Mouse (Mus musculus): ENCODE results near the gene Metap1d.

Metap1d gene

DNA sequence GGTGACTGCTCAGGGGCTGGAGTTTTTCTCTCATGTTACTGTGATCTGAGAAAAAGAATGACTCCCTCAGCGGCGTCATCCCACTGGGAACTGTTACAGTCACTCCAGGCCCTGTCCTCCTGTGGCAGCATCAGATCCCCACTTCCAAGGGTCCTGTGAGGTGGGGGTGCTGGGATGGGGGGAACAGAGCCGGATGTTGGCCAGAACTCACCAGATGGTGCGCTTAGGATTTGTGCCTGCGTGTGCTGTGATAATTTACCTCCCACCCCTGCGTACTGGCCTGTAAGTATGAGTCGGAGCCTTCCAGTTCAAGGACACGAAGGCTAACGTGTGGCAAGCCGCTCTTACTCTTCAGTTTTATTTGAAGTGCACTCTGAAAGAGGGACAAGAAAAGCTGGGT is 22.2 kb downstream of the Metap1d start:
- no peak for DNase-seq (ENCODE audit: low read depth, low spot score)

DNA sequence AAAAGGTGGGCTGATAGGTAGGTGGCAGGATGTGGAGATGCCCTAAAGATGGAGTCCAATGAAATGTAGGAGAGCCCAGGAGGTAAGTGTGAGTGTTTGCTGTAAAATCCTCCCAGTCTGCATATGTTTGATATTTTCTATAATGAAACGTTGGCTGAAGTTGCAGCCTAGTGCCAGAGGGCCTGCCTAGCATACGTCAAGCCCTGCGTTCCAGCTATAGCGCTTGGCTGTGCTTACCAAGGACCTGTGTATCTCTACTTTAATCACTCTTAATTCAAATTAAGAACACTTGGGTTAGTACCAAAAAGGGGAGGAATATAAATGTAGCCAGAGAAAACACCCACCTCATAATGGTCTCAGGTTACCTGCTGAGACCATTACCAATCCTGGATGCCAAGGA is 22.7 kb downstream of the Metap1d start:
- DNase-seq (ENCODE audit: low read depth, low spot score) = no peak

DNA sequence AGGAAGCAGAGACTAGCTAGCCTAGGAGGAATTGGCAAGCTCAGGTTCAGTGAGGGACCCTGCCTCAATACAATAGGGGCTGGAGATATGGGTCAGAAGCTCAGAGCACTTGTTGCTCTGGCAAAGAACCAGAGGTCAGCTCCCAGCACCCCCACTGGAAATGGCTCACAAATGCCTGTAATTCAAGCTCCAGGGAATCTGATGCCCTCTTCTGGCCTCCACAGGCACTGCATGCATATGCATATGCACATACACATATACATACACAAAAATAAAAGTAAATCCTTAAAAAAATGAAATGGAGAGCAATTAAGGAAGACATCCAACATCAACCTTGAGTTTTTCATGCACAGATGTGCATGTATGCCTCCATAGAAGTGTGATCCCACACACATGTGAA is 24.7 kb downstream of the Metap1d start:
- DNase-seq (ENCODE audit: low read depth, low spot score) = no peak

DNA sequence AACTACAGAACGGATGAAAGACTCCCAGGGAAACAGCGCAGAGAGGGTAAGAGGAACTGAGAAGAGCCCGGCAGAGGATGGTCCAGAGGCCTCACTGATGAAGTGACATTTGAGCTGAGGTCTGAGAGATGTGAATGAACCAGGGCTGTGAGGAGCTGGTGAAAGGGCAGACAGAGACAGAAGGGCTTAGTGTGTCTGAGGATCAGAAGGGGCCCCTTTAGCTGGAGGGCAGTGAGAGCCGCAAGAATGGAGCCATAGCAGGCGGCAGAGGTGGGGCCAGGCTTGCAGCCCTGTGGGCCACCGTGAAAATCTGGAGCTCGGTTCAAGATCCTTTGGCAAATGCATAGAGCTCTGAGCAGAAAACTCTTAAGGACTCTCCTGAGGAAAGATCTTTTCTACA is 26.8 kb downstream of the Metap1d start:
- DNase-seq (ENCODE audit: low read depth, low spot score) = no peak

DNA sequence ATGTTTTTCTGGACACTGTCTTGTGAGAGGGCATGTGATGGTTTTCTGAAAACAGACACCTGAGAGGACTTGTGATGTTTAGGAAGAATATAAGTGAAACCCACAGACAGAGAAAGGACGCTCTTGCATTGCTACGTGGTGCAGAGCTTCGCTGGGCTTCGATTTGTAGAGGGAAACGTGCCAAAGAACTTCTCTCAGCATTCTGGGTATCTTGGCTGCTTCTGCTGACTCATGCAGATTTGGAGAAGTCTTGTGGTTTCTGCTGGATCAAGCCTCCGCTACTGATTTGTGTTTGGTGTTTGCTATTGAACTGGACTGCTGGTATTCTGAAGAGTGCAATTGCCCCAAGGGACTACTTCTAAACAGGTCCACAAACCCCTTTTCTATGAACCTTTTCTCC is 28.7 kb downstream of the Metap1d start:
- DNase-seq (ENCODE audit: low read depth, low spot score) = no peak

DNA sequence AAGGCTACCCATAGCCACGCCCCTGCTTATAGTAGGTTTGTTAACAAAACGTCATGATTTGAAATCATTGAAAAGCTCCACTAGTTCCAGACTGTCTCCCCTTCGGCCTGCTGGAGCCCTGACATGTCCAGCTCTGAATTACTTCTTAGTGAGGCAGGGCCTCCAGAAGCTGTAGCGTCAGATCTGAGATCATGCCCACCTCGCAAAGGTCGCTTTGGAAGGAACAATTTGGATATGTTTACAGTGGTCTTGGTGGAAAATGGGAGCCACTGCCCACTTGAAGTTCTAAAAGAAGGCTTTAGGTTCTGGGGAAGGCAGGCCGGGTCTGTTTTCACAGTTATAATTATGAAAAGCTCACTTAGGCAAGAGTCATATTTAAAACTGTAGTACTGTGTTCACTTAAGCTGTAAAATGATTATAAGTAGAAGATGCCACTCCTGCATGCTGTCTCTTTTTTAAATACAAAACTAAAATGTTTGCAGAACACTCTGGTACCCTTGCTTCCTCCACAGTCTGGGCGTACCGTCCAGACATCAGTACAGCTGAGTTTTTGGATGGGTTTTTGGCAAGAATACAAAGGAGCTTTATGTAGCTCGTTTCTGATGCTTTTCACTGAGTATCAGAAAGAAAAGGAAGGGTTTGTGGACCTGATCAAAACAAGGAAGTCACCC is 30.1 kb downstream of the Metap1d start:
- no peak for DNase-seq (ENCODE audit: low read depth, low spot score)

DNA sequence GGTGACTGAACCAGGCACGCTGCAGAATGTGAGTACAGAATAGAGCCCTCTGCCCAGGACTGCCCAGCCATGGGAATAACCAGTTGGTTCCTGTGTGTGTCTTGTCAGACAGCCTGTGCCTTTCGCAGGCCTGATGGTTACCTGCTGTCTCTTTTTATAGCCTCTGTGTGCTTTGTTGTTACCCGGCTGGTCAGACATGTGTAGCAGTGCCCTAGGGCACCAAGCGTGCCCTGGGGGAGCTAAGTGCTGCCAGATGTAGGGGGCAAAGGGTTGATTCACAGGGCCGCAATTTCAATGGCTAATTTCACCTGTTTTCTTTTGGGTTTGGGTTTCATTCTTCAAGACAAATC is 30.6 kb downstream of the Metap1d start:
- DNase-seq (ENCODE audit: low read depth, low spot score) = no peak

DNA sequence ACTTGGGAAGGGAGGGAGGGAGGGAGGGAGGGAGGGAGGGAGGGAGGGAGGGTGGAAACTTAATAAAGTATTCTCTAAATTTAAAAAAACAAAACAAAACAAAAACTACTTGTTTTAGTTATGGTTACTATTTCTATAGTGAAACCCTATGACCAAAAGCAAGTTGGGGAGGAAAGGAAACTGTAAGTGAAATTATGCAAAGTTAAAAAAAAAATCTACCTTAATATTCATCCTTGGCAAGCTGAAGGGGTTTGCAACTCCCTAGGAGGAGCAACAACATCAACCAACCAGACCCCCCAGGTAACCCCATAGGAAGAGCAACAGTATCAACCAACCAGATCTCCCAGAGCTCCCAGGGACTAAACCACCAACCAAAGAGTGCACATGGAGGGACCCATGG is 38.2 kb downstream of the Metap1d start:
- no peak for DNase-seq (ENCODE audit: low read depth, low spot score)

DNA sequence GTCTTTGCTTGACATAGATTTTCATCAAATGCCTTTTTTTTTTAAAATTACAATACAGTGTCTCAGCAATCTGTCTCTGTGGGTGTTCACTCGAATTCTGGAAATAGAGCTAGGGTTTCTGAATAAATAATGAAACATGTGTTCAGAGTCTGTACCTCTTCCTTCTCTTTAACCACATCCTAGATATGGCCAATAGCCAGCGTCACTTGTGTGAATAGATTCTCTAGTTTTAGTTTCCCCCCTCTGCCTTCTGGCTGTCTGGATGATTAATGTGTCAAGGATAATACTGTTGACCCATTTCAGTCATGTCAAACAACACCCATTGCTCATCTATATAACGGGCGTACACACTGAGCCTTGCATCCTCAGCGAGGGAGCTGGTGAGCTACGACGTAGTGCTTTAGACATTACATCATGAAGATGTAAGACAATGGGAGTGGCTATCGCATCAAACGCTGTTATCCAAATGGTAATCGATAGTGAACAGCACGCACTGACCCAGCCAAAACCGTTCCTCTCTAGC is 40.1 kb downstream of the Metap1d start:
- no peak for DNase-seq (ENCODE audit: low read depth, low spot score)

DNA sequence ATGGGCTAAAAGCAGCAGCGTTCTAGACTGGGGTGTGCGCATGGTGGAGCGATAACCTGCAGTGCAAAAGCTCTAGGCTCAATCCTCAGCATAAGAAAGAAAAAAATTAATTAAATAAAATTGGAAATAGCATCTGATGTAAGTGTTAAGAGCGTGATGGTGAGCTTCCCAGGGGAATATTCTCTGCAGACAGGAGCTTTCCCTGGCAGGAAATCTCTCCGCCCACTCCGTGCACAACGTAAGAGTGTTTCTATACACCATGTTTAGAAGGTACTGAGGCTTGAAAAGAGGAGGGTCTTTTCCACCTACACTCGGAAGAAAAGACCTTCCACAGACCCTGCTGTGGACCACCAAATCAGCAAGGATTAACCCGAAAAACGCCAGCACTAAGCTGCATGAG is 41.4 kb downstream of the Metap1d start:
- DNase-seq (ENCODE audit: low read depth, low spot score) = no peak

DNA sequence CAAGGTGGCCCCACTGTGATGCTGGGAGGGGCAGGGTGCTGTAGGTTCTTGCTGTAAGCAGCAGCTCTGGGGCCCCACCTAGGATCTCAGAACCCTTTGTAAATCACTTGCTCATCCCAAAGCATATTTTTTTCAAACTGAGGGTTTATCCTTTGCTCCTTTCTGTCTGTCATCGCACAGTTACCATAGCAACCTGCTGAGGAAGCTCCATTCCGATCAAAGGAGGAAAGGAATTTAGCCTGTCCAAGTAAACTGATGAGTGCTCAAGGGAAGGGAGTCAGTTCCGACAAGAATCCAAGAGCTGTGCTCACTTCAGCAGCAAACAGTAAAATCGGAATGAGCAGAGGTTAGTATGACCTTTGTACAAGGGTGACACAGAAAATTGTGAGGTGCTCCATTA is 41.9 kb downstream of the Metap1d start:
- no peak for DNase-seq (ENCODE audit: low read depth, low spot score)

DNA sequence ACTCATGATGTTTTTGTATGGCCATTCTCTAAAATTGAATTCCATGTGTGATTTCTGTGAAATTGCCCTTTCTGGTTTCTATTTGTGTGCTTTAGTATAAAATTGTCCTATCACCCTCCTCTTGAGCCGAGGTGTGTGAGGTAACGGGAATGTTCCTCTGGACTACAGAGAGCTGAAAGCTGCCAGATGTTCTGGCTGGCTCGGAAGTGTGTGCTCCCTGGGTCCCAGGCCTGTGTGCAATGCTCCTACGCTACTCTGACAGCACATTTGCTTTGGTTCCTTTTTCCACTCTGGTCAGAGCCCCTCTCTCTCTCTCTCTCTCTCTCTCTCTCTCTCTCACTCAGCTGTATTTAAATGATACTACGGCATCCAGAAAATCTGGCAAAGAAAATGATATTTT is 44.1 kb downstream of the Metap1d start:
- DNase-seq (ENCODE audit: low read depth, low spot score) = no peak

DNA sequence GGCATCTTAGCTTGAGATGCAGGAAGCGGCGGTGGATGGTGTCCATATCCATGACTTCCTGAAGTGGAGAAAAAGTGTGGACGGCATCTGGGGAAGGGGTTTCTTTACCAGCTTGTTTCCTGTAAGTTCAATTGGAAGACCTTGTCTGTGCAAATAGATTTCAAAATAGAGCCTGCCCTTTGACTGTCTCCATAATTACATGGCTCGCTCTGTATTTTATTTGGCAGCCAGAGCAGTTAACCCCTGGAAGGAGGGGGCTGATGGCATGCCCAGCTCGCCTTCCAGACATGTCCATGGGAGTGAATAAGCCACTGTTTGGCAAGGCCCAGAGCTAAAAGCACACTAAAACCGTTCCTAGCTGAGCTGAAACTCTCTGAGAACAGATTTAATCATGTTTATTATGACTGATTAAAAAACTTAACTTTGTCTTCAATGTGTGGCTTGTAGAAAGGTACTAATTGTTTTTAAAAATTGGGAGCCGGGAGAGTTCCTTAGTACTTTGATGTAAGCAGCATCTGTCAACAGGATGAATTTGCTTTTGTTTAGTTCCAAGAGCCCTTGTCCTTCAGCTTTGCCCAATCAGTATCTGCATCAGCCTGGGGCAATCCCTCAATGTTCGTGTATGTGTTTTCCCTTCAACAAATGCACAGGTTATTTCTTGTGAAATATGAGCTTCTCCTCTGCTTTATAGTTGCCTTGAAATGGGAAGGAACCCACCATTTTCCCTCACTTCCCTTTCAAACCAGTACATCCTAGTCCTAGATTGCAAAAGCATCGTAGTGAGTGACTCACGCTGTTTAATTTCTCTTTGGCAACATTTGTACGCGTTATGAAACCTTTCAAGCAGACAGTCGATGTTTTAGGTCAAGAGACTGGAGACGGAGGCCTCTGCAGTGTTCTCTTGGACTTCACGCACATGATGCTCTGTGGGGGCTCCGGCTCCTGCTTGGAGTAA is 46.5 kb downstream of the Metap1d start:
- DNase-seq (ENCODE audit: low read depth, low spot score) = no peak

DNA sequence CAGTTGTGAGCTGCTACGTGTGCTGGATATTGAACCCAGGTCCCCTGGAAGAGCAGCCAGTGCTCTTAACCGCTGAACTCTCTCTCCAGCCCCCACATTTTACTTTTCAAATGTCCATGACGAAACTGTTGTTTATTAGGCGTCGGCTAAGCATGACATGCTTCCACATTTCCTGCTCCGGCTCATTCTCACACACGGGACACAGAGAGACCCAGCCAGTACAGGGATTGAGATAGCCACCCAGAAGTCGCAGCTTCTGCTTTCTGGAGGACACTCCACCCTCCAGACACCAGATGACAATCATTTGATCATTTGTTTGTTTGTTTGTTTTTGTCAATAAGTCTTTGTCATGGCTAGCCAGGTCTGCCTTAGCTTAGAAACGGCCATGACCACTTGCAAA is 51.8 kb downstream of the Metap1d start:
- DNase-seq (ENCODE audit: low read depth, low spot score) = no peak

DNA sequence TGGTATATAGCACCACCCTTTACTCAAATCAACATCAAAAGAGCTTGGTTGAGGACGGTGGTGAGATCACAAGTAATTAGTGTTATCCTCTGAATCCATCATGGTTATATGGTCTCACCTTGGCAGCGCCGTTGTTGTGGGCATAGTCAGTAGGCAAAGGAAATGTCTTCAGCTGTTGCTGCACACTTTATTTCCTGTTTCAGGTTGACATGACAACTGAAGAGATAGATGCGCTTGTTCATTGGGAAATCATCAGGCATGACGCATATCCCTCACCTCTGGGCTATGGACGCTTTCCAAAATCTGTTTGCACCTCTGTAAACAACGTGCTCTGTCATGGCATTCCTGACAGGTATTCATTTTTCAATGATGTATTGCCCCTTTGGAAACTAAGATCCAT is 58.1 kb downstream of the Metap1d start:
- DNase-seq (ENCODE audit: low read depth, low spot score) = no peak

DNA sequence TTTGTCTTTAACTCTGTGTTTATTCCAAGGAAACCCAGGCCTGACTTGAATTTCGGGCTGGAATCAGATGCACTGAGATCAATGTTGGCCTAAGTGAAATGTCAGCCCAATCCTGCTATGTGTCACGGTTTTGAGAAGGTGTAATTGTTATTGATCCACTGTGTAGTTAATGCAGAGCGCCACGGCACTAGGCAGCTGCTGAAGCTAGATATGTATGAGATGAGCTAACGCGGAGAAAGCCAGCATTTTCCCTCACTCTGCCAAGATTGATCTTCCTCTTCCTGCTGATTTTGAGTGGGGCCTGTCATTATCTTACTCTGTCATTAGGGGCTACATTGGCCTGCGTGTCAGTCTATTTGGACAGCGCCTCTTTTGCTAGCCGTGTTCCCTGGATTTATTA is 59.2 kb downstream of the Metap1d start:
- no peak for DNase-seq (ENCODE audit: low read depth, low spot score)

DNA sequence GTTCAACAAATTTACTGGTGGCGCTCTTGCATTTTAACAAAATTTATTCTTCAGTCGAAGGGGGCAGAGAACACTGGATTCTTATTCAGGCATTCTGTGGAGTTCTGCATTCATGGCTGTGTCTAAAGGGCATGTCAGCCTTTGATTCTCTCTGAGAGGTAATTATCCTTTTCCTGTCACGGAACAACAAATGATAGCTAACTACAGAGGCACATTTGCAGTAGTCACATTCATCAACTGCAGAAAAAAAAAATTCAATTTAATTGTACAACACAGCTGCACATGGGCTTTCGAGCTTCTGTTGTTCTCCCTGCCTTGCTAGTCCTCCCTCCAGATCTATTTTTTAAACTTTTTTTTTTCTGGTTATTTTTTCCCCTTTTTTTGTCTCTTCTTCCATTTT is 63.9 kb downstream of the Metap1d start:
- no peak for DNase-seq (ENCODE audit: low read depth, low spot score)

DNA sequence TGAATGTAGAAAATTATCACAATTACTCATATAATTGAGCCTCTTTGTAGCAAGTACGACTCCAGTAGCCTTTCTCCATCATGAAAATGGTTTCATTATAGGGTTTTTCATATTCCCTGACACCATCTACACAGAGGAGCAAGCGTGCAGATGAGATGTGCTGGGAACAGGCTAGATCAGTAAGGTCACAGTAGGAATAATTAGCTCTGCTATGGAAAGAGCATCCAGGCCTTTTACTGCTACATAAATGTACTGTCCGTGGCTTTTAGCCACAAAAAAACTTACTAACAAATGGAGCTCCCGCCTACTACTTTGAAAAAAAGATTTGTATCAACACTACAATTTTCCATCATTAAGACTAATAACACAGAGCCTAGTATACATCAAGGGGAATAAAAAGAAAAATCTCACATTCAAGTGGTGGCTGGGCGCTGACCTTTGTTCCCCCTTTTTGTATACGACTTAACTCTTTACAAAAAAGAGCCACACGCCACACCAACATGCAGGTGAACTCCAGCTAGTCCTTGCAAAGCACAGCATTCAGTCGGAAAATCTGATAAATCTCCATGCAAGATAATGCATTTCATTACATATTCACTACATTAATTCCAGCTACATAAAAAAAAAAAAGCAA is 64.5 kb downstream of the Metap1d start:
- no peak for DNase-seq (ENCODE audit: low read depth, low spot score)

DNA sequence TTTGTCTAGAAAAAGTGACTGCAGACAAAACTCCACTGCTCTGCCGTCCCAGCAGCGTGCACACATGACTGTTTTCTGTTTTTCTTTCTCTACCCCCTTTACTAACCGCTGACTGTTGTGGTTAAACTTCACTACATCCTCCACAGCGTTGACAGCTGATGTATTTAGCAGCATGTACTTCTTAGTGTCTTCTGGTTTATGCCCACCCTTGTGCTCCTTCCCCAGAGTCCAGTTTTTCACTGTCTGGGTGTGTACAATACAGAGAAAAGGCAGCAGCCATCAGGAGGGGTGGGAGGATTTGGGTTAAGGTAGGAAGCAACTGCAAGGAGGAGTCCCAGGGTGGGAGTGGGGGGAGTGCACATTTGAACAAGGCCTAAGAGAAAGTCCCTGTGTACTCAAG is 69.8 kb downstream of the Metap1d start:
- no peak for DNase-seq (ENCODE audit: low read depth, low spot score)

DNA sequence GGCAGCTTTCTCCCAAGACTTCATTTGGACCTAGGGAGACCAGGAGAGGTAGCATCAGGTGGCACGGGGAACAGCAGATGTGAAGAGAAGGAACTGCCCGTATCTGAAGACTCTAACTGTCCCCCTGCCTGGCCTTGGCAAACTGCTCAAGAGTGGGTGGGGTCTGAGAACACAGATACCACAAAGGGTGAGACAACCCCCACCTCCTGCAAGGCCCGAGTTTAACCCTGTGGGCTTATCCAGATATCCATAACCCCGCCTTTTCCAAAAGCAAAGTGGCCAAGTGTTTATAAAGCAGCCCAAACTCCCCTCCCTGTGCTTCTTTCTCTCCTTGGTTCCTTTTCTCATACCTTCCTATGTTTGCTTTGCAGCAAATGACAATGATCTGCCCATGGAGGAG is 70.4 kb downstream of the Metap1d start:
- DNase-seq (ENCODE audit: low read depth, low spot score) = no peak

DNA sequence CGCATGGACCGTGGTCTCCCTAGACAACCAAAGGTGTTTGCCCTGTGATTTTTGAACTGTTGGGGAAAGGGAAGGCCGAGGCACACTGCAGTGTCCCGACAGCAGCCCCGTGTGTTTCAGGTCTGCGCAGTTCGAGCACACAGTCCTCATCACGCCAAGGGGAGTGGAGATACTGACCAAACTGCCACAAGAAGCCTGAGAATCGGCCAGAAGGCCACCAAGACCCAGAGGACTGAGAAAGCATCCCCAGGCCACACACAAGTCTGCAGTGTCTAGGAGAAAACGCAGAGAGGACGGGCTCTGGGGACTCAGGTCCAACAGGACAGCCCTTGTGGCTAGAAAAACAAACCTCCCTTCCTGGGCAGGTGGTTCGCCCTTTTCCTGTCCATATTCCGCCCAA is 71.7 kb downstream of the Metap1d start:
- DNase-seq (ENCODE audit: low read depth, low spot score) = no peak

DNA sequence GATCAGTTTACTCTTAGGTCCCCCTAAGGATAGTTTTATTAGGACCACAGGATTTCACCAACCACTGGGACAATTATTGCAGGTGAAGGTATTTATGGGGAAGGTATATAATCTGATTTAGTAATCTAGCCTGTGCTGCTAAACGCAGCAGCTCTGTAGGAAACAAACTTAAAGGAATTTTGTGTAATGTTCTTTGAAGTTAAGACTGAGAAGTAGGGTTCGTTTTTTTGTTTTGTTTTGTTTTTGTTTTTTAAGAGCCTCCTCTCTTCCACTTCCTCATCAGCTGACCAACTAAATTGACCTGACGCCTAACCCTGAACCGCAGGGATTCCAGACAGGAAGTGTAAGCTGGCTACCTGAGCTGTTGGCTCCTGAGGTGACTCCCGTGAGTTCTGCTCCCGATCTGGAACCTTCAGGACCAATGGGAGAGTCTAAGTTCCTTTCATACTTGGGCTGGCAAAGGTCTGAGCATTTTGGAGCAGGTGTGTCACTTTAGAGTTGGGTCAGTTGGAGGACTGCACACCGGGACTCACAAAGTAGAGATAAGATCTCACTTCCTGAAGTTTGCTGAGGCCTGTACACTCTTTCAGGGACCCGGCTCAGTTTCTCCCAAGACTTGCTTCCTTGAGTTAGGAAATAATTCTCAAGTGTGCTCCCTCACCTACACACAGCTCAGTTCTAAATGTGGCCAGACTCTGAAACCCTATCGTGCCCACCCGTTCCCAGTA is 73.7 kb downstream of the Metap1d start:
- DNase-seq (ENCODE audit: low read depth, low spot score) = no peak

Data from CD4-positive helper T cell, adult 2 months (primary cell).